Mouse (Mus musculus): ENCODE data around the gene Rexo5.

Rexo5 gene

DNA sequence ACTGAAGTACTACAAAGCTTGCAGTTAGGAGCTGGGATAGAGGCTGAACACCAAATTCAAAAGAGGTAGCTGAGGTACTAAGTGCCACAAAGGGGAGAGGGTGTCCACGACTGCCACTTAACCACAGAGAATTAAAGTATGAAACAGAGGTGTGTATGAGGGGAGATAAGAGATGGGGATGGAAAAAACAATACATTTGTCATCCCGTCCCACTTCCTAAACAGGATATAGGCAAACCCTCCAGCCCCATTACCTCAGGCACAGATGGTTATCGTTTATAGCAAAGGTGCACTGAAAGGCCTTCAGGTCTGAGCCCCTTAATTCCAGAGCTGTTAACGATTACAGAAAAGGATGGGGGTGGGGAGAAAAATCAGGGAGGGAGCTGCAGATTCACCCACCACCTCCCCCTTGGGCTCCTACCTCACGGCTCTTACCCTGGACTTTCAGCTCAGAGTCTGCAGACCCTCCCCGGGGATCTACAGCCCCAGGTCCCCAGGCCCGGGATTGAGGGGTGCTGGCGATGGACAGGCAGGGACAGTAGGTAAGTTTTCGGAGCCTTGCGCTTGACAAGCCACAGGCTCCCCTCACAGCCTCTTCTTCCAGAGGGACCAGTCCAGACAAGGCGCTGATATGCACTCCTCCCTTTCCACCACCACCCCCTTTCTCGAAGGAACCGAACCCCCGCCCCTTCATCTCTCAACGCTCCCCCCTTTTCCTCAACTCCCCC is 101.2 kb downstream of the Rexo5 start:
- DNase-seq, result no peak

DNA sequence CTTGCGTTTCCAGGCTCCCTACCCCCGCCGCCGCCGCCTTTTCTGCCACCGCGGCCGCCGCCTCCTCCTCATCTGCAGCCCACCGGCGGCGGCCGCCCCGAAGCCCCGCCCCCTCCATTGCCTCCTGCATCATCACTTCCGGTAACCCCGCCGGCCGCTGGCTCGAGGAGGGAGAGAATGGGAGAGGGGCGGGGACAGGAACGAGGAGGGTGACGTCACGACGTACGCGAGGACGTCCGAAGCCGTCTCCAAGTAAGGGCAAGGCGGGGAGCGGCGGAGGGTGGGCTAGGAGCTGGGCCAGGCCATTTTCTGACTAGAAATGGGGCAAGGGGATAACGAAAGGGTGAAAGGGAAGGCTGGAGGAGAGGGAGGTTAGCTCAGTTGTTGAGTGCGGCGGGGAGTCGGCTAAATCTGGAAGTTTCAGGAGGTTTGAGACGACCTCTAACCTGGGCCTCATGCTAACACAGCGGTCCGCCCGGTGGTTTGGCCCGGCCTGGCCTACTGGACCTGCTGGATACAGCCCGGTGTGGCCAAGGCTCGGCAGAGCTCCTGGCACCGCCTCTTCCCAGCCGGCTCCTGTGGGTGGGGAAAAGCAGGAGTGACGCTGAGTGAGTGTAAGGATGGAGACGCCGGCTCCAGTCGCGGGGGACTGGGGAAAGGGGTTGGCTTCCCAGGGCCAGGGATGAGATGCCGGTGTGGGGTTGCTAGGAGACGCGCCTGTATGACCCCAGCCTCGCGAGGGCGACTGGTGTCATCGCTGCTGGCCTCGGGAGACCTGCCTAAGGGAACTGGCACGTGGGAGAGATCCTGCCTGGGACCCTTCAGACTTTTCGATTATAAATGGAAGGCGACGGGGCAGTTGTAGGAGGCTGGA is 102.1 kb downstream of the Rexo5 start, which contains the start of the genes Lyrm1 and Dcun1d3:
Gene Lyrm1, plus strand, starts transcription at position 223 of the 874 bp plus-strand sequence.
Gene Dcun1d3, minus strand, starts transcription at position 660 of the 874 bp plus-strand sequence.
- peak; percentile 98 to 99 for DNase-seq

DNA sequence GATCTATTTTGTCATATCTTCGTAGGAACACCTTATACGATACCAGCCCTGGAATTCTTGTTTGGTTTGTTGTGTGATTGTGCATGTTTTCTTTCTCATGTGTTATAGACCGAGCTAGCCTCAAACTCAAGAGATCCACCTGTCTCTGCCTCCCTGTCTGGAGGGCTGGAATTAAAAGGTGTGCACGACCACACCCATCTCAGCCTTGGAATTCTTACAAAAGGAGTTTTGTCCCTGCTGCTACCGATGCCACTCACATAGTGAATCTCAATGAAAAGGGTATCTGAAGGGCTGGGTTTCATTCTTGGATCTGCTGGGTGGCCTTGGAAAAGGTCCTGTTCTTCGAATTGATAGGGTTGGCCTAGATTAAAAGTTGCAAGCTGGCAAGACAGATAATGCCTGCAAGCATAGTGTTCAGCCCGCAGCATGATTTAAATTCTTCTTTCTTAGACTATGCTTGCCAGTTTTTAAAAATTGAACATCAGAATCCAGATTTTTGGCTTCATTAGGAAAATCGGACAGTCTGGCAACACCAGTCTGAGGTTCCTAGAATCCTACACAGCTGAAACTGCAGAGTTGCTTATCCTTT is 103.8 kb downstream of the Rexo5 start:
- DNase-seq, result no peak

DNA sequence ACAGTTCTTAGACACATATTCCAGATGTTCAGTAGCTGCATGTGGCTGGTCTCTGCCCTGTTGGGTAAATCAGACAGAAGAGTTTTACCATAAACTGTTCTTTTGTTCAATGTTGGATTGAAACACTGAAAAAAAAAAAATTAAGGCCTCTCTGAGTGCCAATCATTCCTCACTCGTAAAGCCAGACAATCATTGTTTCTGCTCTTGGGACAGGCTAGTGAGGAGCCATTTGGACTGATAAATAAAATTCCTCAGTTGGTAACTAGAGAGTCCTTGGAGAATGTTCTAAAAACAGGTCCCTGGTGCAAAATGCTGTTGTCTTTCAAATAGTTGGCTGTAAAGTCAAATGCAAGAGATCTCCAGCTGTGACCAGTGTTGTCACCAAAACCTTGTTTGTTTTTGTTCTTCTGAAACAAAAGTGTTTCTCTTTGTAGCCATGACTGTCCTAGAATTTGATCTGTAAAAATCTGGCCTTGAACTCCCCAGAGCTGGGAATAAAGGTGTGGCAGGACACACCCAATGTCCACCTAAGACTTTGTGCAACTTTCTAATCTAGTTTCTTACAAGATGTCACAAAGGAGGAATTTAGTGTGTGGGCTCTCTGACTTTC is 104.5 kb downstream of the Rexo5 start:
- DNase-seq, result no peak

Measured in lung, postnatal 4 days (tissue).